Mouse (Mus musculus): ENCODE results near the gene Rnf2. TPM values are rescaled to one million over a fixed set of nuclear protein-coding genes. Genes with fewer than 3 reads are reported as not detected.

The Rnf2 gene
- total and polyA plus RNA-seq, 2 experiments = 7.5 to 21.8 TPM

DNA sequence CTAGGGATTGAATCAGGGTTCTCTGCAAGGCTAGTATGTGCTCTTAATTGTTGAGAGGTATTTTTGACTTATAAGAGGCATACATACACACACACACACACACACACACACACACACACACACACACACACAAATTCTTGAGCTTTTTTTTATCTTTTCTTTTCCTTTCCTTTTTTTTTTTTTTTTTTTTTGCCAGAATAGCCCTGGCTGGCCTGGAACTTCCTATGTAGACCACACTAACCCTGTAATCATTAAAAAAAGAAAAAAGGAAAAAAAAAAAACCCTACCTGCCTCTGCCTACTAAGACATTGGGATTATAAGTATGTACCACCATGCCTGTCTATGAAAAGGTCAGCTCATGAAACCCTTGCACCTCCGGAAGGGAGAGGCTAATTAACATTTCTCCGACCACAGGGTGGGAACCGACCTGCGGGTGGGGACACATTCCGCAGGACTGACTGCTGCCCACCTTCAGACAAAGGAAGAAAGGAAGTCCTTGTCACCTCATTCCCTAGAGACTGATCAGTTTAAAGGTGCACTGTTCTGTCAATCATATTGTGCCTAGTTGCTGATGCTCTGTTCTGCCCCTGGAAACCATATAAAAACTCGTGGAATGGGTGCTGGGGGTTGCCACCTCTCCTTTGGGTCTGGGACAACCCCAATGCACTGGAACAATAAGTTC is 43.2 kb upstream of the Rnf2 start:
- Histone ChIP-seq H3K36me3 (ENCODE audit: control insufficient read depth, insufficient read depth, low read length) (no peaks in the 10 kb centered on the region), H3K4me3 (ENCODE audit: insufficient read depth, low read depth, low read length) (no peak overlapping the region), H3K4me1 (ENCODE audit: control insufficient read depth, insufficient read depth, low read length) (no peaks in the 10 kb centered on the region; the same call in 1 of the 2 replicates), H3K27me3 (ENCODE audit: control insufficient read depth, insufficient read depth, low read length) (no peaks in the 10 kb centered on the region), H3K9ac (ENCODE audit: low read depth, low read length) (no peak overlapping the region), H3K27ac (replicated peaks; ENCODE audit: insufficient read depth, low read depth, low read length) (no peak overlapping the region), H3K79me2 (ENCODE audit: control insufficient read depth, insufficient read depth, low read length) (no peaks in the 10 kb centered on the region)
- no peak for TF ChIP-seq POLR2A (IDR thresholded peaks at IDR 0.05; ENCODE audit: extremely low read depth, insufficient read depth, low read length)
- no peak for TF ChIP-seq CTCF (IDR thresholded peaks at IDR 0.05; ENCODE audit: low read depth, low read length)
- WGBS = 85% methylated on average over 6 of the region's 6 CpGs
- DNase-seq (ENCODE audit: extremely low read depth, low read depth, low spot score) = no peak

DNA sequence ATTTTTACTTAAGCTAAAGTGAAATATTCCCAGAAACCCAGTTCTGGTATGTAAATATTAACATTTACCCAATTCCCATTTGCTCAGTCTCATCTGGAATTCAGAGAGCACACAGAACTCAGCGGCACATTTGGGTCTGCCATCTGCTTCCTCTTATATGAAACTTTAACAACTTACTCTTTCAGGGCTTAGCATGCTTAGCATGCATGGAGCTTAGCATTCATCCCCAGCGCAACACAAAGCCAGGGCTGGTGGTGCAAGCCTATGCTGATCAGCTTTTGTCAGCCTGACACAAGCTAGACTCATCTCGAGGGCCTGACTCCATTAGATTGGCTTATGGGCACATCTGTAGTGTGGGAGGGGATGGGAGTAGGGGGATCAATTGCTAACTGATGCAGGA is 25.9 kb upstream of the Rnf2 start:
- no peak overlapping the region for H3K27ac ChIP-seq (replicated peaks; ENCODE audit: insufficient read depth, low read depth, low read length)
- H3K36me3 ChIP-seq (ENCODE audit: control insufficient read depth, insufficient read depth, low read length) = no peaks in the 10 kb centered on the region
- no peak overlapping the region for H3K4me3 ChIP-seq (ENCODE audit: insufficient read depth, low read depth, low read length)
- 73% methylated on average over 3 of the region's 3 CpGs for WGBS
- H3K79me2 ChIP-seq (ENCODE audit: control insufficient read depth, insufficient read depth, low read length) = no peaks in the 10 kb centered on the region
- no peaks in the 10 kb centered on the region for H3K27me3 ChIP-seq (ENCODE audit: control insufficient read depth, insufficient read depth, low read length)
- H3K9ac ChIP-seq (ENCODE audit: low read depth, low read length) = no peak overlapping the region
- TF ChIP-seq POLR2A (IDR thresholded peaks at IDR 0.05; ENCODE audit: extremely low read depth, insufficient read depth, low read length) (no peak), CTCF (IDR thresholded peaks at IDR 0.05; ENCODE audit: low read depth, low read length) (no peak)
- DNase-seq (ENCODE audit: extremely low read depth, low read depth, low spot score) = no peak
- H3K4me1 ChIP-seq (ENCODE audit: control insufficient read depth, insufficient read depth, low read length) = no peaks in the 10 kb centered on the region

DNA sequence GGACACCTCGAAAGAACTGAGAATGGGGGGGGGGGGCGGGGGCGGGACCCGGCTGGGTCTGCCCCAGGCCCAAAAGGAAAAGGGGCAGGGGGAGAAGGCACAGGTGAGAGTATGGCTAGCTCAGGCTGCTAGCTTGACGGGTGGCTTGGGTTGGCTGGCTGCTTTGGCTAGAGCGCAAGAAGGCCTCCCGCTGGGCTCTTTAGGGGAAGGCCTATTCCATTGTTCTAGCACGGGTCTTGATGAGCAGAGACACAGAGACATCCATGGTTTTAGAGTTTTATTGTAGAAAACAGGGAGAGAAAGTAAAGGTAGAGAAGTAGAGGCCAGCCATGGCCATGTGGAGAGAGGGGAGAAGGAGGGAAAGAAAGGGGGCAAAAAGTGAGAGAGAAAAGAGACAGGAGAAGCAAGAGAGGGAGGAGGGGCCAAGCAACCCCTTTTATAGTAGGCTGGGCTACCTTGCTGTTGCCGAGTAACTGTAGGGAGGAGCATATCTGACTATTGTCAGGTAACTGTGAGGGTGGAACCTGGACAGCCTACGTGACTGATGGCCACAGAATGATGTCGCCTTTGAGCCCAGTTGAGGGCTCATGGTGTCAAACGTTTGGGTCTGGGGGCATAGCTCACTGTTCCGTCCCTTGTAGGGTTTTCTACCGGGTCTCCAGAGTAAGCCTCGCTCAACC is 17.0 kb upstream of the Rnf2 start:
- H3K9ac ChIP-seq (ENCODE audit: low read depth, low read length) = no peak overlapping the region
- H3K79me2 ChIP-seq (ENCODE audit: control insufficient read depth, insufficient read depth, low read length) = no peaks in the 10 kb centered on the region
- H3K4me3 ChIP-seq (ENCODE audit: insufficient read depth, low read depth, low read length) = no peak overlapping the region
- 89% methylated on average over 12 of the region's 15 CpGs for WGBS
- no peak for TF ChIP-seq POLR2A (IDR thresholded peaks at IDR 0.05; ENCODE audit: extremely low read depth, insufficient read depth, low read length)
- TF ChIP-seq CTCF (IDR thresholded peaks at IDR 0.05; ENCODE audit: low read depth, low read length) = no peak
- H3K27me3 ChIP-seq (ENCODE audit: control insufficient read depth, insufficient read depth, low read length) = no peaks in the 10 kb centered on the region
- DNase-seq (ENCODE audit: extremely low read depth, low read depth, low spot score) = no peak
- H3K4me1 ChIP-seq (ENCODE audit: control insufficient read depth, insufficient read depth, low read length) = peaks cover 8% of the 10 kb centered on the region; the same call in 1 of the 2 replicates
- no peaks in the 10 kb centered on the region for H3K36me3 ChIP-seq (ENCODE audit: control insufficient read depth, insufficient read depth, low read length)
- H3K27ac ChIP-seq (replicated peaks; ENCODE audit: insufficient read depth, low read depth, low read length) = no peak overlapping the region

DNA sequence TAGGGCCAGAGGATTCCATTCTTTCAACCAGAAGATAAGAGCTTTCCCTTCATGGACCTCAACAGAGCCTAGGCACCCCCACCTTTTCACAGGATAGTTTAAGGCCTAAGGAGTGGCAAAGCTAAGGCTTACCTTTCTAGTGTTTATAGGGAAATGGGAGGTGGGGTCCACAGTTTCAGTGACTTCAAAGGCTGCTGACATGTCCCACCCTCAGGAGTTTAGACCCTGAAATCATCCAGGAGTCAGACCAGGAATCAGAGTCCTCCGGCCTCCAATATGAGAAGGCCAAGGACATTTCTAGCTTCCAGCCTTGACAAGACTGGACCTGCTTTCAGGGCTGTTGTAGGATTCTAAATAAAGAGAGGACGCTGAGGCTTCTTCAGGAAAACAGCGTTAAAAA is 16.1 kb upstream of the Rnf2 start:
- DNase-seq (ENCODE audit: extremely low read depth, low read depth, low spot score) = no peak
- Histone ChIP-seq H3K79me2 (ENCODE audit: control insufficient read depth, insufficient read depth, low read length) (no peaks in the 10 kb centered on the region), H3K9ac (ENCODE audit: low read depth, low read length) (no peak overlapping the region), H3K27me3 (ENCODE audit: control insufficient read depth, insufficient read depth, low read length) (no peaks in the 10 kb centered on the region), H3K27ac (replicated peaks; ENCODE audit: insufficient read depth, low read depth, low read length) (no peak overlapping the region), H3K36me3 (ENCODE audit: control insufficient read depth, insufficient read depth, low read length) (no peaks in the 10 kb centered on the region), H3K4me1 (ENCODE audit: control insufficient read depth, insufficient read depth, low read length) (peaks cover 8% of the 10 kb centered on the region; the same call in 1 of the 2 replicates), H3K4me3 (ENCODE audit: insufficient read depth, low read depth, low read length) (no peak overlapping the region)
- WGBS = 95% methylated on average over 3 of the region's 3 CpGs
- no peak for TF ChIP-seq POLR2A (IDR thresholded peaks at IDR 0.05; ENCODE audit: extremely low read depth, insufficient read depth, low read length)
- no peak for TF ChIP-seq CTCF (IDR thresholded peaks at IDR 0.05; ENCODE audit: low read depth, low read length)

DNA sequence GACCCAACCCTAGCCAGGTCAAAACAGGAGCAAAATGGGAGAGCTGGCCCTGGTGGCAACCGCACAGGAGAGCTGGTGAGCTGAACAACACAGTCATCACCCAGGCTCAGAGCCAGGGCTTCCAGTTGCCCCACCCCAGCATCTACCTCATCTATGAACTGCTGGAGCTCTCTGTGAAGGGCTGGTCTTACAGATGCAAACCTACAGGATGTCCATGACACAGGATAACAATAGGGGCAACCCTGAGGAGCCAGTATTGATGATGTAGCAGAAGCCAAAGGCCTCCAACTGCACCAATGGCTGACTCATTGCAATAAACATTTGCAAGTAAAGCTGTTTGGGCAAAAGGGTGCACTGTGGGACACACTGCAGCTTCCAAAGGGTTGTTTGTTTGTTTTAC is 15.0 kb upstream of the Rnf2 start:
- no peaks in the 10 kb centered on the region for H3K27me3 ChIP-seq (ENCODE audit: control insufficient read depth, insufficient read depth, low read length)
- no peak for TF ChIP-seq POLR2A (IDR thresholded peaks at IDR 0.05; ENCODE audit: extremely low read depth, insufficient read depth, low read length)
- no peak for TF ChIP-seq CTCF (IDR thresholded peaks at IDR 0.05; ENCODE audit: low read depth, low read length)
- H3K36me3 ChIP-seq (ENCODE audit: control insufficient read depth, insufficient read depth, low read length) = no peaks in the 10 kb centered on the region
- H3K4me1 ChIP-seq (ENCODE audit: control insufficient read depth, insufficient read depth, low read length) = peaks cover 8% of the 10 kb centered on the region; the same call in 1 of the 2 replicates
- WGBS = 67% methylated on average over 1 of the region's 1 CpGs
- H3K9ac ChIP-seq (ENCODE audit: low read depth, low read length) = no peak overlapping the region
- DNase-seq (ENCODE audit: extremely low read depth, low read depth, low spot score) = no peak
- H3K4me3 ChIP-seq (ENCODE audit: insufficient read depth, low read depth, low read length) = no peak overlapping the region
- no peak overlapping the region for H3K27ac ChIP-seq (replicated peaks; ENCODE audit: insufficient read depth, low read depth, low read length)
- H3K79me2 ChIP-seq (ENCODE audit: control insufficient read depth, insufficient read depth, low read length) = no peaks in the 10 kb centered on the region

DNA sequence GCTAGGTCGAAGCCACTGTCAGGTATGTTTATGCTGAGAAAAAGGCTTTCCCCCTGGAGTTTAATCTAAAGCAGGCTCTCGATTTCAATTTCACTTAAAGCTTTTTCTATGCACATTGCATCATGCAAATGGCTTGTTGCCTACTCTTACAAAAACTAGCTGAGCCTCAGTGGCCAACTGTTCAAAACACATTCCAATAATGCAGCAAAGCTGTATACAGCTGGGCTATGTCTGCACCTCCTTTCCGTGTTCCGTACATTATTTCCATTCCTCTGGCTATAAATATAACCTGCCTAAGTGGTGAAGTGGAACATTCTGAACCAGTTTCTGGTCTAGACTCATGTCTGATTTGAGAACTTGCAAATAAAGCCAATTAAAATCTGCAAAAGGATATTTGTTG is 13.4 kb upstream of the Rnf2 start:
- Histone ChIP-seq H3K36me3 (ENCODE audit: control insufficient read depth, insufficient read depth, low read length) (no peaks in the 10 kb centered on the region), H3K4me1 (ENCODE audit: control insufficient read depth, insufficient read depth, low read length) (peaks cover 3% of the 10 kb centered on the region; the same call in 1 of the 2 replicates), H3K4me3 (ENCODE audit: insufficient read depth, low read depth, low read length) (no peak overlapping the region), H3K27ac (replicated peaks; ENCODE audit: insufficient read depth, low read depth, low read length) (no peak overlapping the region), H3K9ac (ENCODE audit: low read depth, low read length) (no peak overlapping the region), H3K27me3 (ENCODE audit: control insufficient read depth, insufficient read depth, low read length) (no peaks in the 10 kb centered on the region), H3K79me2 (ENCODE audit: control insufficient read depth, insufficient read depth, low read length) (no peaks in the 10 kb centered on the region)
- TF ChIP-seq CTCF (IDR thresholded peaks at IDR 0.05; ENCODE audit: low read depth, low read length) (no peak), POLR2A (IDR thresholded peaks at IDR 0.05; ENCODE audit: extremely low read depth, insufficient read depth, low read length) (no peak)
- 85% methylated on average over 4 of the region's 4 CpGs for WGBS
- DNase-seq (ENCODE audit: extremely low read depth, low read depth, low spot score) = no peak

All from liver, adult 2 months (tissue).